Mouse (Mus musculus) G1E (cell line): Measurements from ENCODE around the gene Taf1c.

ENCODE experiments used
- CTCF ChIP-seq: IDR thresholded peaks from 2 replicates; pipeline ENCODE4 v1.5.1; 2012; ENCODE audit warnings: low read depth, low read length, inconsistent platforms, mixed read lengths
- GATA1 ChIP-seq: IDR thresholded peaks from 2 replicates; pipeline ENCODE4 v1.6.1; 2012; ENCODE audit warnings: borderline replicate concordance, low read length, inconsistent platforms, mixed read lengths
- GATA2 ChIP-seq: IDR thresholded peaks from 2 replicates; pipeline ENCODE4 v1.6.1; 2012; ENCODE audit warnings: low read depth, low read length, inconsistent platforms, borderline replicate concordance
- POLR2AphosphoS5 ChIP-seq: IDR thresholded peaks from 2 replicates; pipeline ENCODE4 v1.6.1; 2012; ENCODE audit warnings: low read depth, low read length, inconsistent platforms; ENCODE audit not compliant: insufficient replicate concordance
- TAL1 ChIP-seq: conservative IDR thresholded peaks from 2 replicates; pipeline ENCODE4 v1.6.1; 2012; ENCODE audit warnings: low read depth, low read length, inconsistent platforms, mixed read lengths

- TF ChIP-seq CTCF = no peak
- TF ChIP-seq POLR2AphosphoS5 = no peak
- no peak for TF ChIP-seq GATA1
- TF ChIP-seq GATA2 = no peak
- no peak for TF ChIP-seq TAL1
Measured at GRCm38 (mm10) chr8:119552967-119553366, 52.1 kb downstream of the Taf1c start.
